In the genomic region with DNA sequence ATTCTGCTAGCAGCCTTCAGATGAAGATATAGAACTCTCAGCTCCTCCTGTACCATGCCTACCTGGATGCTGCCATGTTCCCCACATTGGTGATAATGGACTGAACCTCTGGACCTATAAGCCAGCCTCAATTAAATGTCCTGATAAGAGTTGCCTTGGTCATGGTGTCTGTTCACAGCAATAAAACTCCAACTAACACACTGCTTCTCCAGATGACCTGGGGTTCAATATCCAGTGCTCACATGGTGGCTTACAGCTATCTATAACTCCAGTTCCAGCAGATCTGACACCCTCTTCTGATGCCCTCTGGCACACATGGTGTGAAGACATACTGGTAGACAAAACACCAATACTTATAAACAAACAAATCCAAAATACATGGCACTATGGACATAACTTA, we compare ENCODE assay signal across 18 mouse cellular contexts. TPM values are rescaled to one million over a fixed set of nuclear protein-coding genes. Genes with fewer than 3 reads are reported as not detected.
DNase-seq lines count a peak whose midpoint lies in the region; ATAC-seq and TF ChIP-seq lines count a peak whose summit lies in the region.
"Had no signal": no experiment of that assay in that cellular context is flagged by ENCODE, and none has a peak within 500 bp of the region (broad histone marks: within the 10 kb centered on the region; RNA-seq: fewer than 3 reads in every experiment).

No protein-coding gene starts in this region.

- H3K27ac ChIP-seq in intestine, embryonic 16.5 days (ENCODE audit: low read length), result no peak overlapping the region
- H3K27ac ChIP-seq in intestine, embryonic 15.5 days, result no peak overlapping the region
- H3K27ac ChIP-seq in intestine, postnatal 0 days (ENCODE audit: low read depth, low read length), result no peak overlapping the region

- no peak for TF ChIP-seq CTCF in intestine, postnatal 0 days (IDR thresholded peaks at IDR 0.05; ENCODE audit: low read depth)

- H3K4me1 ChIP-seq in intestine, embryonic 16.5 days (ENCODE audit: control insufficient read depth, insufficient read depth, low read length), result no peaks in the 10 kb centered on the region
- no peaks in the 10 kb centered on the region for H3K4me1 ChIP-seq in intestine, embryonic 15.5 days (replicated peaks)
- H3K4me1 ChIP-seq in intestine, postnatal 0 days (replicated peaks; ENCODE audit: control insufficient read depth, insufficient read depth, low read length), result no peaks in the 10 kb centered on the region

- H3K9ac ChIP-seq in intestine, embryonic 16.5 days (ENCODE audit: low read depth, low read length), result no peak overlapping the region
- no peak overlapping the region for H3K9ac ChIP-seq in intestine, embryonic 15.5 days
- no peak overlapping the region for H3K9ac ChIP-seq in intestine, postnatal 0 days (ENCODE audit: low read depth, low read length)

- no peak for DNase-seq in cerebellum, adult 9-11 months
- DNase-seq: adrenal gland, adult 2 months; adrenal gland, adult 8-10 months; adrenal gland, postnatal 10 days; adrenal gland, postnatal 14 days; adrenal gland, postnatal 25 days; adrenal gland, postnatal 36 days; B cell, adult 2 months; cerebellum, adult 11 months; cerebellum, adult 11-12 months; cerebellum, adult 18-20 months had no signal

- no peak overlapping the region for H3K4me3 ChIP-seq in intestine, embryonic 16.5 days (ENCODE audit: low read length)
- no peak overlapping the region for H3K4me3 ChIP-seq in intestine, embryonic 15.5 days (replicated peaks)
- no peak overlapping the region for H3K4me3 ChIP-seq in intestine, postnatal 0 days (ENCODE audit: low read depth, low read length)

- ATAC-seq in intestine, embryonic 16.5 days, result peak; percentile 55; the same call in 1 of the 2 replicates
- ATAC-seq in intestine, embryonic 15.5 days, result no peak
- ATAC-seq in intestine, postnatal 0 days, result peak; percentile 83
- ATAC-seq: activated CD4-positive, CD25-positive, alpha-beta regulatory T cell, adult 4 months; CD4-positive, CD25-positive, alpha-beta regulatory T cell, adult 4 months; Patski had no signal

- no peaks in the 10 kb centered on the region for H3K9me3 ChIP-seq in intestine, embryonic 16.5 days (ENCODE audit: control insufficient read depth, low read length)
- H3K9me3 ChIP-seq in intestine, embryonic 15.5 days, result no peaks in the 10 kb centered on the region
- no peaks in the 10 kb centered on the region for H3K9me3 ChIP-seq in intestine, postnatal 0 days (ENCODE audit: control insufficient read depth)
- H3K9me3 ChIP-seq: G1E had no signal

- no peak overlapping the region for H3K4me2 ChIP-seq in intestine, embryonic 16.5 days (ENCODE audit: low read depth, low read length)
- H3K4me2 ChIP-seq in intestine, embryonic 15.5 days (replicated peaks), result no peak overlapping the region
- no peak overlapping the region for H3K4me2 ChIP-seq in intestine, postnatal 0 days (replicated peaks; ENCODE audit: low read depth)

- no peaks in the 10 kb centered on the region for H3K27me3 ChIP-seq in intestine, embryonic 16.5 days (replicated peaks; ENCODE audit: control insufficient read depth, insufficient read depth, low read length)
- no peaks in the 10 kb centered on the region for H3K27me3 ChIP-seq in intestine, embryonic 15.5 days (replicated peaks)
- no peaks in the 10 kb centered on the region for H3K27me3 ChIP-seq in intestine, postnatal 0 days (replicated peaks; ENCODE audit: control insufficient read depth, insufficient read depth, low read length)
- H3K27me3 ChIP-seq: Patski had no signal

- H3K36me3 ChIP-seq in intestine, embryonic 16.5 days (ENCODE audit: control insufficient read depth, insufficient read depth, low read length), result no peaks in the 10 kb centered on the region
- H3K36me3 ChIP-seq in intestine, embryonic 15.5 days, result no peaks in the 10 kb centered on the region
- no peaks in the 10 kb centered on the region for H3K36me3 ChIP-seq in intestine, postnatal 0 days (ENCODE audit: control insufficient read depth, insufficient read depth)
- H3K36me3 ChIP-seq: G1E had no signal

RNA-seq across cellular contexts. Expression of a gene that starts 8.9 kb away (rescaled TPM):
- polyA plus RNA-seq in intestine, embryonic 16.5 days (2015; fragmentation: Nextera tagmentation; extraction: Ambion mirVana), result 69.9 and 72.2 TPM in 2 replicates
- 78.1 and 87.9 TPM in 2 replicates for polyA plus RNA-seq in intestine, embryonic 15.5 days (2015; fragmentation: Nextera tagmentation; extraction: Ambion mirVana)
- 45.2 and 52.9 TPM in 2 replicates for polyA plus RNA-seq in intestine, postnatal 0 days (2015; fragmentation: Nextera tagmentation; extraction: Ambion mirVana)
